Mouse (Mus musculus): ENCODE measurements around the gene Rab34. TPM values are rescaled to one million over a fixed set of nuclear protein-coding genes. Genes with fewer than 3 reads are reported as not detected.

The Rab34 gene
- polyA plus RNA-seq, 1 experiment = 4.5 TPM

- no peak for TF ChIP-seq FLI1 (IDR thresholded peaks at IDR 0.05; ENCODE audit: low read length)
- no peak for TF ChIP-seq GATA1 (IDR thresholded peaks at IDR 0.05; ENCODE audit: borderline replicate concordance, low read length)
- H3K27me3 ChIP-seq (replicated peaks) = peaks cover 68% of the 10 kb centered on the region
- H3K9me3 ChIP-seq = peaks cover 9% of the 10 kb centered on the region
- peaks cover 28% of the 10 kb centered on the region for H3K4me1 ChIP-seq
- no peaks in the 10 kb centered on the region for H3K36me3 ChIP-seq (replicated peaks; ENCODE audit: low read length)
- H3K4me3 ChIP-seq (replicated peaks) = peak overlapping the region; percentile 92
These were observed 1.2 kb downstream of the Rab34 start for GRCm38 (mm10) chr11:78189234-78190040.

DNA sequence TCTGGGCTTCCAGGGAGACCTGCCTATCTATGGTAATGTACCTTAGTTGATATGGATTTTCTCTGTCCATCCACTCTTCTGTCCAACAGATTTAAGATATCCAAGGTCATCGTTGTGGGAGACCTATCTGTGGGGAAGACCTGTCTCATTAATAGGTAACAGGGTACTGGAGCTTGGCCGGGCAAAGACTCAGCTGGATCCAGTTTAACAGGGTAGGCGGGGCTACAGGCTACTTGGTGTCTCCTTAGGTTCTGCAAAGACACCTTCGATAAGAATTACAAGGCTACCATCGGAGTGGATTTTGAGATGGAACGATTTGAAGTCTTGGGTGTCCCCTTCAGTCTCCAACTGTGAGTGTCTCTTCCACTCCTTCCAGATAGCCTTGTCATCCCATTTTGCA, 1.8 kb downstream of the Rab34 start:
- Histone ChIP-seq H3K9me3 (peaks cover 9% of the 10 kb centered on the region), H3K4me3 (replicated peaks) (no peak overlapping the region)

GRCm38 (mm10) chr11:78193113-78193512, 4.9 kb downstream of the Rab34 start, which contains the start of gene Proca1:
Gene Proca1, plus strand, starts transcription at chr11:78193392.
- peaks cover 52% of the 10 kb centered on the region for H3K4me1 ChIP-seq
- TF ChIP-seq FLI1 (IDR thresholded peaks at IDR 0.05; ENCODE audit: low read length) (no peak), GATA1 (IDR thresholded peaks at IDR 0.05; ENCODE audit: borderline replicate concordance, low read length) (no peak)
- no peaks in the 10 kb centered on the region for H3K36me3 ChIP-seq (replicated peaks; ENCODE audit: low read length)
- peak within 1 kb of the TSS; percentile 91 for H3K4me3 ChIP-seq (replicated peaks)
- peaks cover 52% of the 10 kb centered on the region for H3K27me3 ChIP-seq (replicated peaks)
- H3K9me3 ChIP-seq = peaks cover 9% of the 10 kb centered on the region

More for the DNA sequence above, 1.8 kb downstream of the Rab34 start:
- TF ChIP-seq FLI1 (IDR thresholded peaks at IDR 0.05; ENCODE audit: low read length) (no peak), GATA1 (IDR thresholded peaks at IDR 0.05; ENCODE audit: borderline replicate concordance, low read length) (no peak)
- H3K27me3 ChIP-seq (replicated peaks) = peaks cover 68% of the 10 kb centered on the region
- H3K4me1 ChIP-seq = peaks cover 34% of the 10 kb centered on the region
- H3K36me3 ChIP-seq (replicated peaks; ENCODE audit: low read length) = no peaks in the 10 kb centered on the region

DNA sequence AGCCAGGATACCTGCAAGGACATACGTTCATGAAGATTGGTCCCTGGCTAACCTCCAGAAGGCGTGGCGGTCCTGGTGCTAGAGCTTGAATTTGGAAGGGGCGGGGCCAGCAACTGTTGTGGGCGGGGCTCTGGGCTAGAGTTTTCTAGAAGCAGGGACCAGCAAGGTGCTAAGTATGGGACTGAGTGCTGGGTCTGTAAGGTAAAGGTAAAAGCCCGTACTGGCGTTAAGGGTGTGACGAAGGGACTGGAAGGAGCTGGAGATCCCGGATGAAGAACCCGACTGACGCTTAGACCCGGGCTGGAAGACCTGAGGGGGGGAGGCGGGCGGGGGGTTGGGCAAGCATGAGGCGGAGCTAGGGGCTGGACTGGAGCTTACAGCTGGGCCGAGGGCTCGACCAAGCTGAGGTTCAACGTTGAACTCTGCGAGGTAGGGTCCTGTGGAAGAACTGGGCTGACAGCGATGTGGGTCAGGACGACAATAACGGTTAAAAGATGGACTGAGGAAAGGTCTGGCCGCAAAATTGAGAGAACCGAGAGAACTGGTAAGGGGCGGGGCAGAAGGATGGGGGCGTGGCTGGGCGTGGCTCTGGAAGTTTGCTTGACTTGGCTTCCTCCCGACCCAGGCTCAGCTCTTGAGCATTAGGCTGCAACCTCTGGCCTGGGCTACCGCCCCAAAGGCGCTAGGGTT, 6.3 kb downstream of the Rab34 start:
- H3K4me1 ChIP-seq = peaks cover 37% of the 10 kb centered on the region
- peak overlapping the region; percentile 91 for H3K4me3 ChIP-seq (replicated peaks)

GRCm38 (mm10) chr11:78195101-78195863, 7.1 kb downstream of the Rab34 start:
- Histone ChIP-seq H3K27me3 (replicated peaks) (peaks cover 30% of the 10 kb centered on the region), H3K36me3 (replicated peaks; ENCODE audit: low read length) (no peaks in the 10 kb centered on the region), H3K9me3 (peaks cover 9% of the 10 kb centered on the region), H3K4me1 (peaks cover 33% of the 10 kb centered on the region), H3K4me3 (replicated peaks) (peak overlapping the region; percentile 91)
- TF ChIP-seq GATA1 (IDR thresholded peaks at IDR 0.05; ENCODE audit: borderline replicate concordance, low read length) = no peak
- no peak for TF ChIP-seq FLI1 (IDR thresholded peaks at IDR 0.05; ENCODE audit: low read length)

More for the DNA sequence above, 6.3 kb downstream of the Rab34 start:
- Histone ChIP-seq H3K27me3 (replicated peaks) (peaks cover 37% of the 10 kb centered on the region), H3K9me3 (peaks cover 9% of the 10 kb centered on the region), H3K36me3 (replicated peaks; ENCODE audit: low read length) (no peaks in the 10 kb centered on the region)
- no peak for TF ChIP-seq GATA1 (IDR thresholded peaks at IDR 0.05; ENCODE audit: borderline replicate concordance, low read length)
- TF ChIP-seq FLI1 (IDR thresholded peaks at IDR 0.05; ENCODE audit: low read length) = no peak

DNA sequence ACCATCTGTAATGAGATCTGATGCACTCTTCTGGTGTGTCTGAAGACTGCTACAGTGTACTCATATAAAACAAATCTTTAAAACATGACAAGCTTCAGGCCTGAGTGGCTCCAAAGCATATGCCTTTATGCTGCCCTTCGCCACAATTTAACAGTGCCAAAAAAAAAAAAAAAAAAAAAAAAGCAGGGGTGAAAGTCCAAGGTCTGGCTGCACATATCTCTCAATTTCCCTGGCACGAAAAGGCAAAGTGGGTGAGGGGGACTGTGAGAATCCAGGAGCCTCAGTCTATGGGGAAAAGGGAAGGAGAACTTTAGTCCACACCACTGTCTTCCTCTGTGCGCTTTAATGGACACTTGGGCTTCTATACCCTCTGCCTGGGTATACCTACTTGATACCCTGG, 14.1 kb downstream of the Rab34 start:
- Histone ChIP-seq H3K36me3 (replicated peaks; ENCODE audit: low read length) (peaks cover 50% of the 10 kb centered on the region), H3K9me3 (no peaks in the 10 kb centered on the region)
- TF ChIP-seq FLI1 (IDR thresholded peaks at IDR 0.05; ENCODE audit: low read length) (no peak), GATA1 (IDR thresholded peaks at IDR 0.05; ENCODE audit: borderline replicate concordance, low read length) (no peak)

DNA sequence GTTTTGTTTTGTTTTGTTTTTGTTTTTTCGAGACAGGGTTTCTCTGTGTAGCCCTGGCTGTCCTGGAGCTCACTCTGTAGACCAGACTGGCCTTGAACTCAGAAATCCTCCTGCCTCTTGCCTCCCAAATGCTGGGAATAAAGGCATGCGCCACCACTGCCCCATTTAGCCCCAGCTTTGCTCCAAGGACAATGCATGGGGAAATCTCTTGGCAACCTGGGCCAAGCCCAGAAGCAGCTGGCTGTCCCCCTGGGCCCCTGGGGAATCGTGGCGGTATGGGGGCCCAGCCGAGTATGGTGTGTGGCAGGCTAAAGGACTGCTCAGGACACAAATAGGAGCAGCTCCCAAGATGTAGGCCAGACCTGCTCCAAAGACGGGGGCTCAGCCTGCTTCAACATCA, 16.1 kb downstream of the Rab34 start:
- H3K4me3 ChIP-seq (replicated peaks) = no peak overlapping the region
- peaks cover 69% of the 10 kb centered on the region for H3K36me3 ChIP-seq (replicated peaks; ENCODE audit: low read length)
- TF ChIP-seq GATA1 (IDR thresholded peaks at IDR 0.05; ENCODE audit: borderline replicate concordance, low read length) (no peak), FLI1 (IDR thresholded peaks at IDR 0.05; ENCODE audit: low read length) (no peak)
- H3K9me3 ChIP-seq = no peaks in the 10 kb centered on the region
- peaks cover 9% of the 10 kb centered on the region; the same call in 1 of the 2 replicates for H3K4me1 ChIP-seq
- no peaks in the 10 kb centered on the region for H3K27me3 ChIP-seq (replicated peaks)

More for the DNA sequence above, 14.1 kb downstream of the Rab34 start:
- Histone ChIP-seq H3K4me3 (replicated peaks) (no peak overlapping the region), H3K27me3 (replicated peaks) (no peaks in the 10 kb centered on the region), H3K4me1 (peaks cover 14% of the 10 kb centered on the region)

- H3K4me3 ChIP-seq (replicated peaks) = no peak overlapping the region
- H3K27me3 ChIP-seq (replicated peaks) = no peaks in the 10 kb centered on the region
- no peaks in the 10 kb centered on the region for H3K9me3 ChIP-seq
- TF ChIP-seq FLI1 (IDR thresholded peaks at IDR 0.05; ENCODE audit: low read length) = no peak
- H3K4me1 ChIP-seq = peaks cover 9% of the 10 kb centered on the region; the same call in 1 of the 2 replicates
- peaks cover 82% of the 10 kb centered on the region for H3K36me3 ChIP-seq (replicated peaks; ENCODE audit: low read length)
These were observed 17.4 kb downstream of the Rab34 start for GRCm38 (mm10) chr11:78205361-78206206.

DNA sequence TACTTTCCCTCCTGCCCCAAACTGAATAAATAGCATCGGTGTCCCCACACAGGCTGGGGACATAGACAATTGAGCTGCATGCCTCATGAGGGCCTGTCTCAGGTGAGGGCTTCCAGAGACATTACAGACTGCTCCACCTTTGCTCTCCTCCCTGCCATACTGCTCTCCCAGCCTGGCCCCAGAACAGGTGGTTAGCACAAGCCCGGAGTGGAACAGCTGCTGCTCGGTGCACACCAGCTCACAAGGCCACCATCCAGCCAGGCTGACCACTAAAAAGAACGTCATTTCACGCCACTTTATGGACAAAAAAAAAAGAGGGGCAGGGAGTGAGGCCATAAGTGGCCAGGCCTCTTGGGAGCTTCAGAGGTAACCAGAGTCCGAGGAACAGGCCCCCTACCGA, 19.0 kb downstream of the Rab34 start:
- Histone ChIP-seq H3K36me3 (replicated peaks; ENCODE audit: low read length) (peaks cover 98% of the 10 kb centered on the region), H3K9me3 (no peaks in the 10 kb centered on the region), H3K4me3 (replicated peaks) (no peak overlapping the region), H3K4me1 (peaks cover 14% of the 10 kb centered on the region; the same call in 1 of the 2 replicates), H3K27me3 (replicated peaks) (no peaks in the 10 kb centered on the region)
- TF ChIP-seq FLI1 (IDR thresholded peaks at IDR 0.05; ENCODE audit: low read length) (no peak), GATA1 (IDR thresholded peaks at IDR 0.05; ENCODE audit: borderline replicate concordance, low read length) (no peak)

All from megakaryocyte, embryonic 14.5 days (primary cell).